Mouse (Mus musculus) embryo, embryonic 10 days (tissue): ENCODE data around the gene Cant1.

Experiments
- DNase-seq: peaks from one replicate; pipeline ENCODE4 v3.0.0-alpha.2; 2015; ENCODE audit warnings: low spot score

The Cant1 gene

GRCm38 (mm10) chr11:118371876-118372275, 47.0 kb downstream of the Cant1 start:
- no peak for DNase-seq

- DNase-seq: no peak
These were observed 49.2 kb downstream of the Cant1 start for GRCm38 (mm10) chr11:118369657-118370056.

GRCm38 (mm10) chr11:118369251-118369650, 49.6 kb downstream of the Cant1 start:
- DNase-seq: no peak

GRCm38 (mm10) chr11:118368330-118368729, 50.6 kb downstream of the Cant1 start:
- DNase-seq: no peak

- no peak for DNase-seq
These were observed 52.3 kb downstream of the Cant1 start for GRCm38 (mm10) chr11:118366559-118366958.

- no peak for DNase-seq
These were observed 52.8 kb downstream of the Cant1 start for GRCm38 (mm10) chr11:118366108-118366507.

- peak; percentile 80 for DNase-seq
These were observed 53.7 kb downstream of the Cant1 start for GRCm38 (mm10) chr11:118365171-118365570.

- DNase-seq: no peak
These were observed 54.9 kb downstream of the Cant1 start for GRCm38 (mm10) chr11:118364021-118364420.

GRCm38 (mm10) chr11:118362971-118363518, 55.8 kb downstream of the Cant1 start:
- DNase-seq: peak; percentile 83

- no peak for DNase-seq
These were observed 56.4 kb downstream of the Cant1 start for GRCm38 (mm10) chr11:118362501-118362900.

- no peak for DNase-seq
These were observed 58.0 kb downstream of the Cant1 start for GRCm38 (mm10) chr11:118360907-118361341.

GRCm38 (mm10) chr11:118360491-118360890, 58.4 kb downstream of the Cant1 start:
- DNase-seq: no peak
